Mouse (Mus musculus): Measurements from ENCODE around the gene Clrn1. TPM values are rescaled to one million over a fixed set of nuclear protein-coding genes. Genes with fewer than 3 reads are reported as not detected.
A peak's percentile ranks its signal among the peaks of the same experiment; 100 is the strongest.

Clrn1 gene
- polyA plus RNA-seq, 1 experiment from 2014 or later, result 0.68 TPM

DNA sequence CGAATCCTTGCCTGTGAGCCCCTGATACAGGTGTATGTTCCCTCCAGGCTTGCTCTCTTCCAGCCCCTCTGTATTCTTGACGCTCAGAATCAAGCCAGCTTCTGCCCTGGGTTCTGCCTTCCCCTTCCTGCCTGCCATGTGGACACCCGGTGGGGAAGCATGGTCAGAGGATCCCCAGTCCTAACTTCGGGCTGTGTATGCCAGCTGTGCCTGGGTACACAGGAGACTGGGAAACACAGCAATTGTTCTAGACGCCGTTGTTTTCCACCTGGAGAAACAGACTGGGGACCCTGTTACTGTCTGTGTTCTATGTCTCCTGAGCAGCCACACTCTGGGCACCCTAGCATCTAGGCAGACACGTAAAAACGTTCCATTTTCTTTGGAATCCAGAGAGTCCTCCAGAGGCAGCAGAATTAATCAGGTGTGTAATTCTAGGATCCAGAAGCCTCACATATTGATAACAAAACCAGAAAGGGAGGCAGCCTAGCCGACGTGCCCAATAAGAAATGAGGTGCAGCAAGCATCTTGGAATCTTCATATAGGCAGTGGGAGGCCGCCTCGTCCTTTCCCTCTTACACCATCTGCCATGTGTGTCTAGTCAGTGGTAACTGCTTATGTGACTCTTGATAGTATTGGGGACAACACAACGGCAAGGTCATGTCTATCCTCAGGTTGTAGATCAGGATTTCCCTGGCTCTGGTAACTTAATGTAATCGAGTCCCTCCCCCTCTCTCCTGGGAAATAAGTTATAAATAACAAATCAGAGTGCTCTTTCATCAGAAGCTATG lies 56.6 kb downstream of the Clrn1 start:
- Histone ChIP-seq H3K27ac (no peak overlapping the region), H3K4me1 (no peaks in the 10 kb centered on the region), H3K9me3 (no peaks in the 10 kb centered on the region), H3K4me2 (replicated peaks) (no peak overlapping the region), H3K4me3 (no peak overlapping the region), H3K36me3 (no peaks in the 10 kb centered on the region), H3K9ac (no peak overlapping the region), H3K27me3 (replicated peaks) (no peaks in the 10 kb centered on the region)
- WGBS, result 79% methylated on average over 14 of the region's 14 CpGs
- ATAC-seq (ENCODE audit: low FRiP score, low read depth), result no peak

GRCm38 (mm10) chr3:58826266-58826665 lies 58.9 kb downstream of the Clrn1 start:
- H3K27me3 ChIP-seq (replicated peaks), result no peaks in the 10 kb centered on the region

DNA sequence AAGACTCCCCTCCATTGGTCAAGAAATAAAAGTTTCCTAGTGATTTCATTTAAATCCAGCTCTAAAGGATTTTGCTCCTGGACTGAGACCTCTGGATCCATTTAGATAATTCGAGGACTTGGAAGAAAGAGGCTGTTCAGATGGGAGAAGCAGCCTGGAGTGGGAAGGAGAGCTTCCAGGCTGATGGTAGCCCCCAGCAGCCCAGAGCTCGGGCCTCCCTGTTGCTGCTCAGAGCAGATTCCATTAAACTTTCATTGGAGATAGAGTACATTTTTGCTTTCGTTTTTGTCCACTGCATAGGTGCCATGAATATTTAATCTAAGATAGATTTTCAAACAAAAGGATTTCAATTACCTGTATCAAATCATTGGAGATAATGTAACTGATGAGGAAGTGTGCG lies 62.9 kb downstream of the Clrn1 start, which contains the start of gene Mindy4b-ps:
Gene Mindy4b-ps, minus strand, starts transcription at position 101 of the 400 bp plus-strand sequence.
- 70% methylated on average over 4 of the region's 4 CpGs for WGBS
- Histone ChIP-seq H3K9ac (no peak within 1 kb of the TSS), H3K36me3 (no peaks in the 10 kb centered on the region), H3K4me3 (no peak within 1 kb of the TSS), H3K27me3 (replicated peaks) (no peaks in the 10 kb centered on the region), H3K9me3 (no peaks in the 10 kb centered on the region), H3K4me1 (no peaks in the 10 kb centered on the region), H3K27ac (no peak within 1 kb of the TSS), H3K4me2 (replicated peaks) (no peak within 1 kb of the TSS)
- no peak for ATAC-seq (ENCODE audit: low FRiP score, low read depth)

More at GRCm38 (mm10) chr3:58826266-58826665, 58.9 kb downstream of the Clrn1 start:
- H3K9ac ChIP-seq, result no peak overlapping the region
- H3K9me3 ChIP-seq, result no peaks in the 10 kb centered on the region
- no peak overlapping the region for H3K27ac ChIP-seq
- no peaks in the 10 kb centered on the region for H3K4me1 ChIP-seq
- peak; percentile 25; the same call in 1 of the 2 replicates for ATAC-seq (ENCODE audit: low FRiP score, low read depth)
- H3K36me3 ChIP-seq, result no peaks in the 10 kb centered on the region
- H3K4me3 ChIP-seq, result no peak overlapping the region
- WGBS, result 15% methylated on average over 4 of the region's 4 CpGs
- H3K4me2 ChIP-seq (replicated peaks), result no peak overlapping the region

DNA sequence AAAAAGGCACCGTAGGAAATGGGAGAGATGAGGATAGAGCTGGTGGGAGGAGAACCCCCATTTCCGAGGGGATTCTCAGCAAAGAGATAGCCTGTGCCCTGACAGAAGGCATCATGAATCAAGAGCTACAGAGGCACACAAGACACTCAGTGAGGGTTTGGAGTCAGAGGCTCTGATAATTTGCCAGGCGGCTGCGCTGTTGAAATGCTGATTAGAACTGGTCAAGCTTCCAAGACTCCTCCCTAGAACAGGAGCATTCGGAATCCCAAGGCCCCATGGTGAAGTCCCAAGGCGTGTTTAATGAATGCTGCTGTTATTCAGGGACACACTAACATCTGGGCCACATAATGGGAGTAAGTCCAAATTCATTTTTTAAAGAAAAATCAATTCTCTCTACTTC lies 67.8 kb downstream of the Clrn1 start:
- H3K36me3 ChIP-seq, result no peaks in the 10 kb centered on the region
- no peaks in the 10 kb centered on the region for H3K9me3 ChIP-seq
- no peak overlapping the region for H3K4me3 ChIP-seq
- no peaks in the 10 kb centered on the region for H3K4me1 ChIP-seq
- no peak overlapping the region for H3K9ac ChIP-seq
- ATAC-seq (ENCODE audit: low FRiP score, low read depth), result 0 out of 2 replicates have a peak, but pooled peaks have one; percentile 21
- 30% methylated on average over 6 of the region's 6 CpGs for WGBS
- H3K4me2 ChIP-seq (replicated peaks), result no peak overlapping the region
- H3K27ac ChIP-seq, result no peak overlapping the region
- no peaks in the 10 kb centered on the region for H3K27me3 ChIP-seq (replicated peaks)

GRCm38 (mm10) chr3:58814191-58814590 lies 70.9 kb downstream of the Clrn1 start:
- Histone ChIP-seq H3K9me3 (no peaks in the 10 kb centered on the region), H3K36me3 (no peaks in the 10 kb centered on the region), H3K9ac (no peak overlapping the region), H3K27me3 (replicated peaks) (no peaks in the 10 kb centered on the region), H3K4me3 (no peak overlapping the region), H3K4me1 (no peaks in the 10 kb centered on the region), H3K4me2 (replicated peaks) (no peak overlapping the region), H3K27ac (no peak overlapping the region)
- 93% methylated on average over 3 of the region's 3 CpGs for WGBS
- ATAC-seq (ENCODE audit: low FRiP score, low read depth), result no peak

DNA sequence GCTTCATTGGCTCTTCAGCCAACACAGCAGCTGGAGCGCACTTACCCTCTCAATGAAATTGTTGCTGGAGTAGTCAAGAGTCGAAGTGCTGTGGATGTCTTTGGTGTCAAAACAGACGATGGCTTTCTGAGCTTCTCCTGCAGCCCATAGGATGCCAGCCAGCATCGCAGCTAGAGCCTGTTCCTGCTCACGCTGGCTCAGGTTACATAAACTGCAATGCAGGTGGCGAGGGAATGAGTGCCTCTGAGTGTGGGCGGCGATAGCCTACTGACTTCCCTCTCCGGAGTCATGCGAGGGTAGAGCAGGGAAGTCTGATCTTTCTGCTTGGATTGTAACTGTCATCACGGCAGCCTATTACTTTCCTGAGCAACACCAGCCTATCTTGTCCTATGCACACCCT lies 74.8 kb downstream of the Clrn1 start:
- H3K9me3 ChIP-seq, result no peaks in the 10 kb centered on the region
- ATAC-seq (ENCODE audit: low FRiP score, low read depth), result no peak
- 66% methylated on average over 11 of the region's 11 CpGs for WGBS
- H3K9ac ChIP-seq, result no peak overlapping the region
- no peaks in the 10 kb centered on the region for H3K27me3 ChIP-seq (replicated peaks)
- no peaks in the 10 kb centered on the region for H3K4me1 ChIP-seq
- H3K4me2 ChIP-seq (replicated peaks), result no peak overlapping the region
- no peaks in the 10 kb centered on the region for H3K36me3 ChIP-seq
- no peak overlapping the region for H3K27ac ChIP-seq
- H3K4me3 ChIP-seq, result no peak overlapping the region

DNA sequence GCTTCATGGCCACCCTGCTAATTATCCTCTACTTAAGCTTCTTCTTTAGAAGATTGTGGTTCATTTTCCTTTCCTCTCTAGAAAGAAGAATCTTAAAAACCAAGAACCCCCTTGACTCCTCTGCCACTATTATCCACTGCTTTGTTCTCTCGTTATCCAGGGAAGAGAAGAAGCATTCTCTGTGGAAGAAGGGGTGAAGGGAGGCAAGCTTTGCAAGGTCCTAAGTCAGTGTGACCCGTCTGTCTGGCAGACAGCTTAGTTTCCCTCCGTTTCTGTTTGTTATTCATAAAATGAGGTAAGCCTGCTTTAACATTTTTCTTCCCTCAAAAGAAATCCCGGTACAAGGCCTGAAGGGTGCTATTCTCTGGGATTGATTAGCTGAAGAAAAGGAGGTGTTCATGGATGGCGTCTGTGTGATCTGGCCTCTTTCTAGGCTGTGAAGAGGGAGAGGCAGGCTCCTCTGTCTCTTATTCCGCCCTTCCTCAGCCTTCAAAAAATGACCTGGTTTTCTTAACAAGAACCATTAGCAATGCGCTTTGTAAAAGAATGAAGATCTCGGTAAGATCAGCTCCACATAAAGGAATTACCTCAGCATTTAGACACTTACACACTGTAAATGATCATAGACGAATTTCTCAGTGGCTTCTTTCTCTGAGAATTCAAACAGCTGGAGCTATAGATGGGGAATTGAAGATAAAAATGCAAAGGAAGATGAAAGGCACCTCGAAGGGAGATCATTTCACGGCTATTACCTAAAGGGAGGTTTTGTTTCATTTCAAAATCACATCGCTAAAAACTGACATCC lies 75.8 kb downstream of the Clrn1 start:
- ATAC-seq (ENCODE audit: low FRiP score, low read depth), result no peak

DNA sequence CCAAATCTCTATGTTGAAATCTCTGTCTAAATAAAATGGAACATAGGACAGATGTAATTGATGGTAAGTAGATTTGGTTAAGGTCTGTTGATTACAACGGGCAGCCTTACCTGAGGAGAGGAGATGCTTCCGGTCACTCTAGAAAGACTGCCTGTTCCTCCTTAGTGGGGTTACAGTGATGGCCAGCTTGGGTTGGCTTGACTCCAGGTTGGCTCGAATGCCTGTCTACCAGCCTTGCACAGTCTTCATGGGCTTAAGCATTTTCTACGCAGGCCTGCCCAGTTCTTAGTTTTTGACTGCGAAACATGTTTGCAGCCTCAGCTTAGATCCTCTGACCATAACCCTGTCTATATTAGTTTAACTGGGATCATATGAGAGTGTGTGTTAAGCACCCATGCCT lies 76.5 kb downstream of the Clrn1 start:
- no peaks in the 10 kb centered on the region for H3K4me1 ChIP-seq
- no peak overlapping the region for H3K9ac ChIP-seq
- no peaks in the 10 kb centered on the region for H3K9me3 ChIP-seq
- no peak overlapping the region for H3K4me3 ChIP-seq
- WGBS, result 96% methylated on average over 5 of the region's 5 CpGs
- ATAC-seq (ENCODE audit: low FRiP score, low read depth), result no peak
- no peaks in the 10 kb centered on the region for H3K27me3 ChIP-seq (replicated peaks)
- H3K4me2 ChIP-seq (replicated peaks), result no peak overlapping the region
- H3K36me3 ChIP-seq, result no peaks in the 10 kb centered on the region
- H3K27ac ChIP-seq, result no peak overlapping the region

More for the DNA sequence above, 75.8 kb downstream of the Clrn1 start:
- Histone ChIP-seq H3K9me3 (no peaks in the 10 kb centered on the region), H3K4me3 (no peak overlapping the region), H3K4me2 (replicated peaks) (no peak overlapping the region), H3K9ac (no peak overlapping the region), H3K36me3 (no peaks in the 10 kb centered on the region), H3K4me1 (no peaks in the 10 kb centered on the region), H3K27ac (no peak overlapping the region), H3K27me3 (replicated peaks) (no peaks in the 10 kb centered on the region)
- WGBS, result 46% methylated on average over 12 of the region's 12 CpGs

DNA sequence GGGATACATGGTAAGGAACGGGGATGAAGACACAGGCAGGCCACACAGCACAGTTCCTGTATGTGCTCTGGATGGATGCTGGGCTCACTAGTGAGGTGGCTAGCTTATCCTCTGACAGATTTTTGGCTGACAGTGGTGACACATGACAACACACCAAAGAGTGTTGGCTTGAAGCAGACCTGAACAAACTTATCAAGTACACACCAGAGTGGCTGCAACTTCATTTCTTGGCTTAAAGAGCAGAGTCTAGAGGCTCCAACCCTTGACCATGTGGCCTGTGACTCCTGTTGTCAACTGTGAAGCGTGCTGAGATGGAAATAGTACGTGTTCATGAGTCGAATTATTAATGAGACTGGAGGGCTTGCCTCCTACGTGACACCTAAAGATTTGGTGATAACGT lies 80.4 kb downstream of the Clrn1 start:
- 90% methylated on average over 6 of the region's 6 CpGs for WGBS

DNA sequence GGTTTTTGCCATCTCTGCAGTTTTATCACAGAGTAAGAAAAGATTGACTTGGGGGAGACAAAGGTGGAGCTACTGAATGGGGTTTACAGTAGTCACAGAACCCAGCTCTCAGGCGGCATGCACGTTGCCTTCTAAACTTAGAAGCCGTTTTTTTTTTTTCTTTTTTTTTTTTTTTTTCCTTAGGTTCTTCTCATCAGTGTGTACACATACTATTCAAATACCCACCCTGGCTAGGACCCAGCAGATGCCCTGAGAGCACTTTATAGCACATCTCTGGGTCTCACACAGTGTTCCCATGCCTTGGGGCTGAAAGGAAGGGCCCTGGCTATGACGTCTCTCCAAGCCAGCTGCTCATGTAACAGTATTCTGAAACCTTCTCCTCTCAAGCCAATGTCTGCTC lies 86.5 kb downstream of the Clrn1 start:
- Histone ChIP-seq H3K27me3 (replicated peaks) (no peaks in the 10 kb centered on the region), H3K9me3 (no peaks in the 10 kb centered on the region), H3K4me1 (no peaks in the 10 kb centered on the region), H3K27ac (no peak overlapping the region), H3K9ac (no peak overlapping the region), H3K4me3 (no peak overlapping the region), H3K4me2 (replicated peaks) (no peak overlapping the region), H3K36me3 (no peaks in the 10 kb centered on the region)
- ATAC-seq (ENCODE audit: low FRiP score, low read depth), result no peak
- WGBS, result 79% methylated on average over 4 of the region's 4 CpGs

More for the DNA sequence above, 80.4 kb downstream of the Clrn1 start:
- Histone ChIP-seq H3K9ac (no peak overlapping the region), H3K4me1 (no peaks in the 10 kb centered on the region), H3K27me3 (replicated peaks) (no peaks in the 10 kb centered on the region), H3K36me3 (no peaks in the 10 kb centered on the region), H3K27ac (no peak overlapping the region), H3K9me3 (no peaks in the 10 kb centered on the region), H3K4me3 (no peak overlapping the region), H3K4me2 (replicated peaks) (no peak overlapping the region)
- no peak for ATAC-seq (ENCODE audit: low FRiP score, low read depth)

DNA sequence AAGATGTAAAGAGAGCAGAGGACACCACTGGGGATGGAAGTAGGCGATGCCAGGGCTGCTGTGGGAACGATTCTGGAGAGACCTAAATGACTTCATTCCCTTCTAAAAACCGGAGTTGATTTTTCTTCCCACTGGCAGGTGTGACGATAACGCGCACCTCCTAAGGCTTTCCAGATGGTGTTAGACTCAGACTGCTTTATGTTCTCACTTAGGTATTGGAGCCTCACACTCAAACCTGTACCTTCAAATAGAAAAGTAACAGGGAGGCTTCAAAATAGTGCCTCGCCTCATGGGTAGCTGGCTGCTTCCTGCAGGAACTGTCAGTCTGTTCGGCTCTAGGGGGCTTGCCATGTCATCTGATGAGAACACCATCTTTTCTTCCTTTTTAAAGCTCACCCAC lies 86.9 kb downstream of the Clrn1 start:
- H3K27me3 ChIP-seq (replicated peaks), result no peaks in the 10 kb centered on the region
- H3K4me1 ChIP-seq, result no peaks in the 10 kb centered on the region
- H3K9me3 ChIP-seq, result no peaks in the 10 kb centered on the region
- WGBS, result 77% methylated on average over 8 of the region's 8 CpGs
- H3K27ac ChIP-seq, result no peak overlapping the region
- no peaks in the 10 kb centered on the region for H3K36me3 ChIP-seq
- H3K4me2 ChIP-seq (replicated peaks), result no peak overlapping the region
- ATAC-seq (ENCODE audit: low FRiP score, low read depth), result no peak
- no peak overlapping the region for H3K9ac ChIP-seq
- no peak overlapping the region for H3K4me3 ChIP-seq
